Mouse (Mus musculus) liver, embryonic 13.5 days (tissue): Measurements from ENCODE around the gene Stk32c. TPM values are rescaled to one million over a fixed set of nuclear protein-coding genes. Genes with fewer than 3 reads are reported as not detected.

Experiments
- ATAC-seq: fragments of 200-750 bp; cut with Nextera tagmentation; 2 replicates; pipeline ENCODE4 v1.8.0; 2017; ENCODE audit warnings: low read depth, mild to moderate bottlenecking, moderate number of reproducible peaks, moderate library complexity
- DNase-seq: peaks from one replicate; pipeline ENCODE4 v3.0.0; 2022
- H3K27ac ChIP-seq: fragments of 300-500 bp; sonication (generic); 2 replicates; pipeline ENCODE4 v1.5.1; 2015; ENCODE audit warnings: moderate library complexity, mild to moderate bottlenecking, inconsistent platforms
- H3K27me3 ChIP-seq: fragments of 300-500 bp; sonication (generic); 2 replicates; pipeline ENCODE4 v1.6.1; 2015; ENCODE audit warnings: mild to moderate bottlenecking, inconsistent platforms
- H3K36me3 ChIP-seq: fragments of 300-500 bp; sonication (generic); 2 replicates; pipeline ENCODE4 v1.6.1; 2015; ENCODE audit warnings: mild to moderate bottlenecking, inconsistent platforms
- H3K4me1 ChIP-seq: fragments of 300-500 bp; sonication (generic); replicated peaks from 2 replicates; pipeline ENCODE4 v1.6.1; 2015; ENCODE audit warnings: inconsistent platforms
- H3K4me2 ChIP-seq: fragments of 300-500 bp; sonication (generic); 2 replicates; pipeline ENCODE4 v1.6.1; 2015; ENCODE audit warnings: inconsistent platforms, mild to moderate bottlenecking, moderate library complexity
- H3K4me3 ChIP-seq: fragments of 300-500 bp; sonication (generic); replicated peaks from 2 replicates; pipeline ENCODE4 v1.5.1; 2015; ENCODE audit warnings: mild to moderate bottlenecking, inconsistent platforms
- H3K9ac ChIP-seq: fragments of 300-500 bp; sonication (generic); 2 replicates; pipeline ENCODE4 v1.6.1; 2015; ENCODE audit warnings: mild to moderate bottlenecking, inconsistent platforms
- H3K9me3 ChIP-seq: fragments of 300-500 bp; sonication (generic); replicated peaks from 2 replicates; pipeline ENCODE4 v1.6.1; 2016; ENCODE audit warnings: inconsistent platforms
- WGBS: fragments of 180-500 bp; shearing (Covaris S2); methylation state at CpG from one replicate; pipeline ENCODE4 v1.1.7; 2015; ENCODE audit not compliant: insufficient replicate concordance; 5-methylcytosine and 5-hydroxymethylcytosine counted together
- polyA plus RNA-seq: library from polyadenylated mRNA; unstranded; fragments of >200 nt; fragmentation: Nextera tagmentation; extraction: Ambion mirVana; gene quantifications from 2 replicates; pipeline ENCODE4 v1.2.1, GENCODE M21; 2015

Gene Stk32c
- polyA plus RNA-seq, 1 experiment from 2014 or later: not detected

DNA sequence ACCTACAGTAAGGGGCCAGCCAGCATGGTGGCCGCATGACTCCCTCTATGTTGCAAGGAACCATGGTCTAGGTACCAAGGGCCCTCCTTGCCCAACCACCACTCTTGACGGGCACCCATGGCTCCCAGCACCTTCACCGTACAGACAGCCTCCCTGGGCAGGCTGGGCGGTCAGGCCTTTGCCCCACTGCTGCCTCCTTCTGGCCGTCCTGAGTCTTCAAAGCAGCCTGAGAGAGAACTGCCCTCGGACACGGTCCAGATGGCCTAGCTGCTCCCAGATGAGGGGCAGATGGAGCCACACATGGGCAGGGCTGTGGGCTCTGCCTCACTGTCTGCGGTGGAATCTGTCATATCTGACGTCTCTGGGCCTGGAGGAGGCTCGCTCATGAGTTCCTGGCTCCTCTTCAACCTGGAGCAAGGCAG, 109.1 kb downstream of the Stk32c start:
- Histone ChIP-seq H3K36me3 (no peaks in the 10 kb centered on the region), H3K9me3 (no peaks in the 10 kb centered on the region), H3K27ac (no peak overlapping the region), H3K9ac (no peak overlapping the region), H3K27me3 (no peaks in the 10 kb centered on the region), H3K4me1 (no peaks in the 10 kb centered on the region), H3K4me3 (no peak overlapping the region), H3K4me2 (no peak overlapping the region)
- ATAC-seq: no peak
- DNase-seq: no peak
- 55% methylated on average over 10 of the region's 10 CpGs for WGBS

GRCm38 (mm10) chr7:139101826-139102225, 111.3 kb downstream of the Stk32c start:
- Histone ChIP-seq H3K9ac (no peak overlapping the region), H3K4me2 (no peak overlapping the region), H3K36me3 (no peaks in the 10 kb centered on the region), H3K27me3 (no peaks in the 10 kb centered on the region), H3K4me3 (no peak overlapping the region), H3K9me3 (no peaks in the 10 kb centered on the region), H3K4me1 (no peaks in the 10 kb centered on the region), H3K27ac (no peak overlapping the region)
- no peak for ATAC-seq
- WGBS: 59% methylated on average over 3 of the region's 3 CpGs
- no peak for DNase-seq

GRCm38 (mm10) chr7:139101286-139101804, 111.8 kb downstream of the Stk32c start:
- H3K27ac ChIP-seq: no peak overlapping the region
- WGBS: 61% methylated on average over 10 of the region's 10 CpGs
- no peak overlapping the region for H3K4me2 ChIP-seq
- no peak overlapping the region for H3K9ac ChIP-seq
- ATAC-seq (no peak), DNase-seq (no peak)
- H3K9me3 ChIP-seq: no peaks in the 10 kb centered on the region
- no peak overlapping the region for H3K4me3 ChIP-seq
- H3K36me3 ChIP-seq: no peaks in the 10 kb centered on the region
- H3K4me1 ChIP-seq: no peaks in the 10 kb centered on the region
- H3K27me3 ChIP-seq: no peaks in the 10 kb centered on the region

GRCm38 (mm10) chr7:139100531-139101095, 112.5 kb downstream of the Stk32c start:
- Histone ChIP-seq H3K4me3 (no peak overlapping the region), H3K4me1 (no peaks in the 10 kb centered on the region), H3K9me3 (no peaks in the 10 kb centered on the region), H3K4me2 (no peak overlapping the region), H3K27ac (no peak overlapping the region), H3K9ac (no peak overlapping the region), H3K27me3 (no peaks in the 10 kb centered on the region), H3K36me3 (no peaks in the 10 kb centered on the region)
- ATAC-seq (no peak), DNase-seq (no peak)
- WGBS: 55% methylated on average over 12 of the region's 12 CpGs

GRCm38 (mm10) chr7:139096399-139096798, 116.7 kb downstream of the Stk32c start:
- DNase-seq: no peak
- H3K4me1 ChIP-seq: no peaks in the 10 kb centered on the region
- 71% methylated on average over 6 of the region's 6 CpGs for WGBS

DNA sequence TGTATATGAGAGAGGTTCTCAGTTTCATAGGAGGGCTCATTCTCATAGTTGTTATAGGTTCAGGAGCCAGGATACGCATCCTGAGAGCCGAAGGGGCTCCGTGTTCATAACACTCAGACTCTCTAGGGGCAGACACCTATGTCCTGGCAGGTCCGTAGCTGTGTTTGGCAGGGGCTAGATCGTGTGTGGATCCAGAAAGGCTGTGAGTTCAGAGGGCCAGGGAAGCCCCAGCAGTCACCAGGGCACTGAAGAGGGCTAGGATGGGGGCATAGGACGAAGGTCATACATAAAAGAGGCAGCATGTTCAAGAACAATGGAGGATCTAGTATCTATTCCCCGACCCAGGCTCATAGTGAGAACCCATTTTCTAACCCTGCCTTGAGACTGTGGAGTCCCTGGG, 117.8 kb downstream of the Stk32c start:
- H3K36me3 ChIP-seq: no peaks in the 10 kb centered on the region
- H3K4me2 ChIP-seq: no peak overlapping the region
- no peak overlapping the region for H3K27ac ChIP-seq
- DNase-seq: no peak
- H3K9me3 ChIP-seq: no peaks in the 10 kb centered on the region
- no peaks in the 10 kb centered on the region for H3K4me1 ChIP-seq
- no peak for ATAC-seq
- WGBS: 61% methylated on average over 7 of the region's 7 CpGs
- no peak overlapping the region for H3K9ac ChIP-seq
- H3K4me3 ChIP-seq: no peak overlapping the region
- no peaks in the 10 kb centered on the region for H3K27me3 ChIP-seq

More at GRCm38 (mm10) chr7:139096399-139096798, 116.7 kb downstream of the Stk32c start:
- Histone ChIP-seq H3K4me2 (no peak overlapping the region), H3K9ac (no peak overlapping the region), H3K27ac (no peak overlapping the region), H3K27me3 (no peaks in the 10 kb centered on the region), H3K4me3 (no peak overlapping the region), H3K36me3 (no peaks in the 10 kb centered on the region), H3K9me3 (no peaks in the 10 kb centered on the region)
- ATAC-seq: no peak

DNA sequence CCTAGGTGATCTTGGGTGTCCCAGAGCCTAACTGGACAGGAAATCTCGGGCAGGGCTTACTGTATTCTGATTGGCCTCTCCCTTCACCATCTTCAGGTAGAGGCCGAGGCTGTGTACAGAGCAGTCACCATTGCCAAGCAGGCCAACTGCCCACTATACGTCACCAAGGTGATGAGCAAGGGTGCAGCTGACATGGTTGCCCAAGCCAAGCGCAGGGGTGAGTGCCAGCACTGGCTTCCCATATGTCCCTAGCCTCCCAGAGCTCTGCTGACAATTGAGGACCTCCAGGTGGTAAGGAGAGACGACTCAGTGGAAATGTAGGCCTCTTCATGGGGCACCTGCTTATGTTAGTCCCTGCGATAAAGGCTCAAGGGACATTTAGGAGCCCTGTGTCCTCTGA, 118.3 kb downstream of the Stk32c start:
- H3K4me3 ChIP-seq: no peak overlapping the region
- H3K36me3 ChIP-seq: no peaks in the 10 kb centered on the region
- H3K4me1 ChIP-seq: no peaks in the 10 kb centered on the region
- whole genome bisulfite sequencing: 60% methylated on average over 6 of the region's 6 CpGs
- H3K27me3 ChIP-seq: 0 out of 2 replicates have a peak, but pooled peaks cover 1% of the 10 kb centered on the region
- ATAC-seq (no peak), DNase-seq (no peak)
- H3K27ac ChIP-seq: no peak overlapping the region
- H3K4me2 ChIP-seq: no peak overlapping the region
- H3K9ac ChIP-seq: no peak overlapping the region
- no peaks in the 10 kb centered on the region for H3K9me3 ChIP-seq

DNA sequence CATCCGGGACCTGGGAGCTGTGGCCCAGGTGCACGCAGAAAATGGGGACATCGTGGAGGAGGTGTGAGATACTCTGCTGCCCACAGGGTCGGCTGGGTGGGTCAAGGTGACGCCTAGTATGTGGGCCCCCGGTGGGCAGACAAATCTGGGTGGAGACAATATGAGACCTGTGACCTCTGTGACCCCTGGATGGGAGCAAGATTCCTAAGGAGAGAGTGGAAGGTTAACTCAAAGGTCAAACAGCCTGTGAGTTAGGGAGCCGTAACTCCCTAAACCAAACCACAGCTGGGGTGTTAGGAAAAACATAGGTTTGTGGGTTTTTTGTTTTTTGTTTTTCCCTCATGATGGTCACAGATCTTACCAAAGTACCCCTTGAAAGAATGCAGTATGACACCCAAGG, 119.3 kb downstream of the Stk32c start:
- Histone ChIP-seq H3K4me2 (no peak overlapping the region), H3K27ac (no peak overlapping the region), H3K9ac (no peak overlapping the region), H3K4me3 (no peak overlapping the region), H3K9me3 (no peaks in the 10 kb centered on the region), H3K4me1 (no peaks in the 10 kb centered on the region), H3K27me3 (peaks cover 9% of the 10 kb centered on the region), H3K36me3 (no peaks in the 10 kb centered on the region)
- no peak for ATAC-seq
- DNase-seq: no peak
- WGBS: 66% methylated on average over 7 of the region's 7 CpGs

DNA sequence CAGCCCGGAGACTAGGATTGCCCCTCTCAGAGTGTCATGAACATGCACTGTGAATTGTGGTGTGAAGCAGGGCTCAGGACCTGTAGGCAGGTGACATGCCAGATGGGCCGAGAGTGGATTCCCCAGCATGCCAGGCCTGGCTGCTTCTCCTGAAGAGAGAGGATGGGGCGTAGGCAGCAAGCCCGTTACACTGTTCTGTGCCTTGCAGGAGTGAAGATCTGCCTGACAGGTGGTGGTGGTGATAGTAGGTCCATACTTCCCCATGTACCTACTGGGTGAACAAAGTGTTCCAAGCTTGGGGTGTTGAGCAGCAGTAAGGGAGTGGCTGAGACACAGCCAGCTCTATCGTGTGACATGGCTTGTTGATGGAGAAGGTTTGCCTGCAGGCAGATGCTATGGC, 120.0 kb downstream of the Stk32c start:
- H3K4me2 ChIP-seq: no peak overlapping the region
- 69% methylated on average over 5 of the region's 5 CpGs for WGBS
- no peaks in the 10 kb centered on the region for H3K4me1 ChIP-seq
- no peak overlapping the region for H3K4me3 ChIP-seq
- no peak overlapping the region for H3K27ac ChIP-seq
- H3K36me3 ChIP-seq: no peaks in the 10 kb centered on the region
- peaks cover 15% of the 10 kb centered on the region for H3K27me3 ChIP-seq
- H3K9ac ChIP-seq: no peak overlapping the region
- ATAC-seq (no peak), DNase-seq (no peak)
- no peaks in the 10 kb centered on the region for H3K9me3 ChIP-seq

DNA sequence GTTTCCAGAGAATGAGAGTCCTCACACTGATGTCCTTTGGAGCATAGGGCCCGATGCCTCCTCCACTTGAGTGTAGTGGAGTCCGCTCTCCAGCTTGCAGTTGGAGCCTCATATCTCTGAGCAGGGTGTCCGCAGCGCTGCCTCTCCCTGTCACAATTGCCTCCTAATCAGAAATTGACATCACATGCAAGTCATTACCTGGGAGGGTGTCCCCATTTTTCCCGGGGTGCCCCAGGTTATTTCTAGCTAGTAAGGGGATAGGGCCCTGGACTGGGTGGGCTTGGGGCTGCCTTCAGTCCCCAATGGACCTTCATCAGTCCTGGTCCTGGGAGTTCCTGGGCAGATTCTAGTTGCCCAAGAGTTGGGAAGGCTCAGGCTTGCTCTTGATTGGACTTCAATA, 120.4 kb downstream of the Stk32c start:
- DNase-seq: no peak
- no peak overlapping the region for H3K4me3 ChIP-seq
- no peak overlapping the region for H3K27ac ChIP-seq
- no peaks in the 10 kb centered on the region for H3K4me1 ChIP-seq
- H3K4me2 ChIP-seq: no peak overlapping the region
- peaks cover 20% of the 10 kb centered on the region for H3K27me3 ChIP-seq
- WGBS: 71% methylated on average over 5 of the region's 5 CpGs
- H3K9ac ChIP-seq: no peak overlapping the region
- no peak for ATAC-seq
- H3K36me3 ChIP-seq: no peaks in the 10 kb centered on the region
- H3K9me3 ChIP-seq: no peaks in the 10 kb centered on the region

DNA sequence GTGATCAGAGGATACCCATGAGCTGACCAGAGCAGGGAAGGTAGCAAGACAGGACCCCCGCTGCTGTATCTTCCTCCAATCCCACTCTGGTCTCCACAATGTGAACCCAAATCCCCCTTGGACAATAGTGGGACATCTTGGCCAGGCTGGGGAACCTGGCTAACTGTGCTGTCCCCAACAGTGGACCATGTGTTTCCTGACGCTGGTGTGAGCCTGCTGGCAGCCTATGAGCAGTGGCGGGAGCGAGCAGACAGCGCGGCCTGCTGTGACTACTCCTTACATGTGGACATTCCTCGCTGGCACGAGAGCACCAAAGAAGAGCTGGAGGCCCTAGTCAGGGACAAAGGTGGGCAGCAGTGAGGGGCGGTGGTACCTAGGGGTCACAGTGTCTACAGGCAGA, 121.4 kb downstream of the Stk32c start:
- peaks cover 30% of the 10 kb centered on the region for H3K27me3 ChIP-seq
- ATAC-seq (no peak), DNase-seq (no peak)
- H3K4me3 ChIP-seq: no peak overlapping the region
- H3K4me1 ChIP-seq: no peaks in the 10 kb centered on the region
- no peaks in the 10 kb centered on the region for H3K36me3 ChIP-seq
- no peak overlapping the region for H3K4me2 ChIP-seq
- no peaks in the 10 kb centered on the region for H3K9me3 ChIP-seq
- WGBS: 71% methylated on average over 9 of the region's 9 CpGs
- no peak overlapping the region for H3K9ac ChIP-seq
- H3K27ac ChIP-seq: no peak overlapping the region
